Mouse (Mus musculus): ENCODE results near the gene Frat1. TPM values are rescaled to one million over a fixed set of nuclear protein-coding genes. Genes with fewer than 3 reads are reported as not detected.

The Frat1 gene
- polyA plus RNA-seq, 1 experiment: 7.7 TPM

GRCm38 (mm10) chr19:41813374-41813773 lies 16.4 kb upstream of the Frat1 start:
- H3K4me1 ChIP-seq (ENCODE audit: control insufficient read depth, insufficient read depth, low read length): no peaks in the 10 kb centered on the region
- H3K27ac ChIP-seq (ENCODE audit: insufficient read depth, low read depth, low read length): no peak overlapping the region
- no peak overlapping the region for H3K4me3 ChIP-seq (ENCODE audit: insufficient read depth, low read length)
- TF ChIP-seq CTCF (IDR thresholded peaks at IDR 0.05; ENCODE audit: low read depth, low read length): no peak
- no peak for TF ChIP-seq POLR2A (IDR thresholded peaks at IDR 0.05; ENCODE audit: borderline replicate concordance, low read depth, low read length)

DNA sequence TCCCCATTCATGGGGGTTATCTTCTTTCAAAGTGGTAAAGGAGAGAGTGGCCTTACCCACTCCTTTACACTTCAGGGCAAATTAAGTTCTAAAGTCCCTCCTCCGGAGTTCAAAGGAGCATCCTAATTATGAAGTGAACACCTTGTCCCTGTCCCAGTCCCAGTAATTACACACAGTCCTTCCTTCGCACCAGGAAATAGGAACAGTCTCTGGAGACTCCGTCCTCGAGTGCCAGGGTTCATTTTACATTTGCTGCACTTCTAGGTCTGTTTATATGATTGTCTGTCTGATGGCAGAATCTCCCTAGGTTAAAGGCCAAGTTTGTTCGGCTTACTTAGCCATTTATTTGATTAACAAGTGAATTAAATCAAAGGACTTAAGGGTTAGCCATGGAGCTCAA lies 13.4 kb upstream of the Frat1 start:
- TF ChIP-seq CTCF (IDR thresholded peaks at IDR 0.05; ENCODE audit: low read depth, low read length) (no peak), POLR2A (IDR thresholded peaks at IDR 0.05; ENCODE audit: borderline replicate concordance, low read depth, low read length) (no peak)
- Histone ChIP-seq H3K27ac (ENCODE audit: insufficient read depth, low read depth, low read length) (no peak overlapping the region), H3K4me3 (ENCODE audit: insufficient read depth, low read length) (no peak overlapping the region), H3K4me1 (ENCODE audit: control insufficient read depth, insufficient read depth, low read length) (no peaks in the 10 kb centered on the region)

- H3K4me1 ChIP-seq (ENCODE audit: control insufficient read depth, insufficient read depth, low read length): no peaks in the 10 kb centered on the region
Observed at GRCm38 (mm10) chr19:41816915-41817314, 12.9 kb upstream of the Frat1 start.

GRCm38 (mm10) chr19:41817325-41817724 lies 12.4 kb upstream of the Frat1 start:
- TF ChIP-seq POLR2A (IDR thresholded peaks at IDR 0.05; ENCODE audit: borderline replicate concordance, low read depth, low read length): no peak
- Histone ChIP-seq H3K4me1 (ENCODE audit: control insufficient read depth, insufficient read depth, low read length) (no peaks in the 10 kb centered on the region), H3K27ac (ENCODE audit: insufficient read depth, low read depth, low read length) (no peak overlapping the region), H3K4me3 (ENCODE audit: insufficient read depth, low read length) (no peak overlapping the region)

More at GRCm38 (mm10) chr19:41816915-41817314, 12.9 kb upstream of the Frat1 start:
- Histone ChIP-seq H3K27ac (ENCODE audit: insufficient read depth, low read depth, low read length) (no peak overlapping the region), H3K4me3 (ENCODE audit: insufficient read depth, low read length) (no peak overlapping the region)
- no peak for TF ChIP-seq POLR2A (IDR thresholded peaks at IDR 0.05; ENCODE audit: borderline replicate concordance, low read depth, low read length)
- TF ChIP-seq CTCF (IDR thresholded peaks at IDR 0.05; ENCODE audit: low read depth, low read length): no peak

GRCm38 (mm10) chr19:41818749-41819148 lies 11.0 kb upstream of the Frat1 start:
- H3K27ac ChIP-seq (ENCODE audit: insufficient read depth, low read depth, low read length): no peak overlapping the region
- no peak overlapping the region for H3K4me3 ChIP-seq (ENCODE audit: insufficient read depth, low read length)
- H3K4me1 ChIP-seq (ENCODE audit: control insufficient read depth, insufficient read depth, low read length): no peaks in the 10 kb centered on the region
- no peak for TF ChIP-seq CTCF (IDR thresholded peaks at IDR 0.05; ENCODE audit: low read depth, low read length)
- no peak for TF ChIP-seq POLR2A (IDR thresholded peaks at IDR 0.05; ENCODE audit: borderline replicate concordance, low read depth, low read length)

DNA sequence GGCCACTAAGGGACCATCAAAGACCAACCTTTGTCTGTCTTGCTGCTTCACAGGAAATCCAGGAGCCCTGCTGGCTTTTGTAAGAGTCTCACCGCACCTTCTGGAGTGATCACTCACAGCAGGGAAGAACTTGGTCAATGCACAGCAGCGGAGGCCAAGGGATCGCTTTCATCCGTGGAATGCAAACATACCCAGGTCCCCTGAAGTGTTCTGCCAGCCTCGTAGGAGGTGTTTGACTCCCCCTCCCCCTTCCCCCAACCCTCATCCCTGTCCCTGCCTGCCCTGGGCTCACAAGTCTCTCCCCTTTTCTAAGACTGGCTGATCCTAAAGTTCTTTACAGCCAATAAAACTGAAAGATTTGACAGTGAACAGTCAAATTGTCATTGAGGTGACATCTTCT lies 8.3 kb upstream of the Frat1 start:
- Histone ChIP-seq H3K4me1 (ENCODE audit: control insufficient read depth, insufficient read depth, low read length) (no peaks in the 10 kb centered on the region), H3K4me3 (ENCODE audit: insufficient read depth, low read length) (no peak overlapping the region), H3K27ac (ENCODE audit: insufficient read depth, low read depth, low read length) (no peak overlapping the region)
- TF ChIP-seq CTCF (IDR thresholded peaks at IDR 0.05; ENCODE audit: low read depth, low read length): no peak
- no peak for TF ChIP-seq POLR2A (IDR thresholded peaks at IDR 0.05; ENCODE audit: borderline replicate concordance, low read depth, low read length)

- no peak overlapping the region for H3K4me3 ChIP-seq (ENCODE audit: insufficient read depth, low read length)
- no peak overlapping the region for H3K27ac ChIP-seq (ENCODE audit: insufficient read depth, low read depth, low read length)
- TF ChIP-seq POLR2A (IDR thresholded peaks at IDR 0.05; ENCODE audit: borderline replicate concordance, low read depth, low read length) (no peak), CTCF (IDR thresholded peaks at IDR 0.05; ENCODE audit: low read depth, low read length) (no peak)
- H3K4me1 ChIP-seq (ENCODE audit: control insufficient read depth, insufficient read depth, low read length): no peaks in the 10 kb centered on the region
Observed at GRCm38 (mm10) chr19:41822589-41822988, 7.2 kb upstream of the Frat1 start.

- TF ChIP-seq POLR2A (IDR thresholded peaks at IDR 0.05; ENCODE audit: borderline replicate concordance, low read depth, low read length) (no peak), CTCF (IDR thresholded peaks at IDR 0.05; ENCODE audit: low read depth, low read length) (no peak)
- H3K4me1 ChIP-seq (ENCODE audit: control insufficient read depth, insufficient read depth, low read length): peaks cover 3% of the 10 kb centered on the region; the same call in 1 of the 2 replicates
- H3K27ac ChIP-seq (ENCODE audit: insufficient read depth, low read depth, low read length): no peak overlapping the region
- H3K4me3 ChIP-seq (ENCODE audit: insufficient read depth, low read length): no peak overlapping the region
Observed at GRCm38 (mm10) chr19:41824950-41825349, 4.8 kb upstream of the Frat1 start.

DNA sequence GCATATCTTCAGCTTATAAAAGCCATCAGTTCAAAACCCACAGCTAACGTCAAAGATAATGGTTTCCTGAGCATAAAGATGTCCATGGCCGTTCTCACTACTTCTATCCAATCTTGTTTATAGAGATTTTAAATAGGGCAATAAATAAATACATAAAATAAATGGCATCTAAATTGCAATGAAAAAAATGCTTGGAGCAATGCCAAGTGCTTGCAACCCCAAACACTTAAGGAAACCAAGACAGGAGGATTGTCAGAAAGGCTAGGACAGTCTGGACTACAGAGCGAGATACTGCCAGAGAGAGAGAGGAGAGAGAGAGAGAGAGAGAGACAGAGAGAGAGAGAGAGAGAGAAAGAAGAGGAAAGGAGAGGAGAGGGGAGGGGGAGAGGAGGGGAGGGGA lies 3.2 kb upstream of the Frat1 start:
- H3K4me1 ChIP-seq (ENCODE audit: control insufficient read depth, insufficient read depth, low read length): peaks cover 7% of the 10 kb centered on the region
- TF ChIP-seq CTCF (IDR thresholded peaks at IDR 0.05; ENCODE audit: low read depth, low read length) (no peak), POLR2A (IDR thresholded peaks at IDR 0.05; ENCODE audit: borderline replicate concordance, low read depth, low read length) (no peak)
- no peak overlapping the region for H3K4me3 ChIP-seq (ENCODE audit: insufficient read depth, low read length)
- H3K27ac ChIP-seq (ENCODE audit: insufficient read depth, low read depth, low read length): no peak overlapping the region

GRCm38 (mm10) chr19:41828941-41829340 lies 829 bp upstream of the Frat1 start:
- no peak overlapping the region for H3K27ac ChIP-seq (ENCODE audit: insufficient read depth, low read depth, low read length)
- no peak for TF ChIP-seq CTCF (IDR thresholded peaks at IDR 0.05; ENCODE audit: low read depth, low read length)
- TF ChIP-seq POLR2A (IDR thresholded peaks at IDR 0.05; ENCODE audit: borderline replicate concordance, low read depth, low read length): no peak
- no peak overlapping the region; the same call in 1 of the 2 replicates for H3K4me3 ChIP-seq (ENCODE audit: insufficient read depth, low read length)
- H3K4me1 ChIP-seq (ENCODE audit: control insufficient read depth, insufficient read depth, low read length): peaks cover 9% of the 10 kb centered on the region

All from bone marrow macrophage, adult 2 months (primary cell).